ENCODE assay signal across 8 mouse cellular contexts in genomic region chr11:90029841-90030398, GRCm38 (mm10). TPM values are rescaled to one million over a fixed set of nuclear protein-coding genes. Genes with fewer than 3 reads are reported as not detected.
DNase-seq lines count a peak whose midpoint lies in the region; ATAC-seq and TF ChIP-seq lines count a peak whose summit lies in the region.

Gene Tmem100 (plus strand): TSS chr11:90030348.

- peak within 1 kb of the TSS; percentile 40 for H3K4me3 ChIP-seq in kidney, embryonic 14.5 days (ENCODE audit: low read length)
- peak within 1 kb of the TSS; percentile 32 for H3K4me3 ChIP-seq in embryonic fibroblast, embryonic 13.5 days (ENCODE audit: insufficient read depth, low read length)
- H3K4me3 ChIP-seq in hindbrain, embryonic 13.5 days = peak within 1 kb of the TSS; percentile 33
- peak within 1 kb of the TSS; percentile 19 for H3K4me3 ChIP-seq in liver, embryonic 16.5 days (ENCODE audit: low read depth, low read length)

- no peaks in the 10 kb centered on the region for H3K9me3 ChIP-seq in kidney, embryonic 14.5 days (ENCODE audit: control insufficient read depth, low read length)
- no peaks in the 10 kb centered on the region for H3K9me3 ChIP-seq in hindbrain, embryonic 13.5 days
- H3K9me3 ChIP-seq in liver, embryonic 16.5 days (replicated peaks; ENCODE audit: control insufficient read depth, low read length) = no peaks in the 10 kb centered on the region

- peak within 1 kb of the TSS; percentile 56 for H3K9ac ChIP-seq in kidney, embryonic 14.5 days (ENCODE audit: low read depth, low read length)
- H3K9ac ChIP-seq in hindbrain, embryonic 13.5 days = peak within 1 kb of the TSS; percentile 51; the same call in 1 of the 2 replicates
- no peak within 1 kb of the TSS for H3K9ac ChIP-seq in liver, embryonic 16.5 days (ENCODE audit: low read depth, low read length)

- H3K27ac ChIP-seq in kidney, embryonic 14.5 days (ENCODE audit: low read depth, low read length) = no peak within 1 kb of the TSS
- peak within 1 kb of the TSS; percentile 44 for H3K27ac ChIP-seq in embryonic fibroblast, embryonic 13.5 days (ENCODE audit: insufficient read depth, low read length)
- no peak within 1 kb of the TSS for H3K27ac ChIP-seq in hindbrain, embryonic 13.5 days
- H3K27ac ChIP-seq in liver, embryonic 16.5 days (ENCODE audit: low read length) = no peak within 1 kb of the TSS

- DNase-seq in kidney, adult 11 months = no peak
- no peak for DNase-seq in right cerebral cortex, postnatal 4 days
- DNase-seq in ovary, postnatal 10 days (ENCODE audit: low spot score) = no peak
- DNase-seq in adrenal gland, postnatal 25 days = no peak

- H3K27me3 ChIP-seq in kidney, embryonic 14.5 days (ENCODE audit: control insufficient read depth, insufficient read depth, low read length) = no peaks in the 10 kb centered on the region
- H3K27me3 ChIP-seq in hindbrain, embryonic 13.5 days = peaks cover 20% of the 10 kb centered on the region
- H3K27me3 ChIP-seq in liver, embryonic 16.5 days (ENCODE audit: control insufficient read depth, insufficient read depth, low read depth, low read length) = peaks cover 16% of the 10 kb centered on the region

- H3K4me2 ChIP-seq in kidney, embryonic 14.5 days (replicated peaks; ENCODE audit: low read depth, low read length) = peak within 1 kb of the TSS; percentile 54
- peak within 1 kb of the TSS; percentile 54 for H3K4me2 ChIP-seq in hindbrain, embryonic 13.5 days
- H3K4me2 ChIP-seq in liver, embryonic 16.5 days (ENCODE audit: low read depth, low read length) = peak within 1 kb of the TSS; percentile 44

- no peak for TF ChIP-seq CTCF in embryonic fibroblast, embryonic 13.5 days (IDR thresholded peaks at IDR 0.05; ENCODE audit: borderline replicate concordance, insufficient read depth, low read length)

- no peak for TF ChIP-seq POLR2A in embryonic fibroblast, embryonic 13.5 days (IDR thresholded peaks at IDR 0.05; ENCODE audit: low read depth, low read length)

- no peak for ATAC-seq in kidney, embryonic 14.5 days (ENCODE audit: low FRiP score, low TSS enrichment)
- no peak for ATAC-seq in hindbrain, embryonic 13.5 days (ENCODE audit: low FRiP score)
- no peak for ATAC-seq in liver, embryonic 16.5 days (ENCODE audit: low read depth)

- no peaks in the 10 kb centered on the region for H3K36me3 ChIP-seq in kidney, embryonic 14.5 days (ENCODE audit: control insufficient read depth, insufficient read depth, low read length)
- no peaks in the 10 kb centered on the region for H3K36me3 ChIP-seq in hindbrain, embryonic 13.5 days
- no peaks in the 10 kb centered on the region for H3K36me3 ChIP-seq in liver, embryonic 16.5 days (ENCODE audit: control insufficient read depth, insufficient read depth)

- H3K4me1 ChIP-seq in kidney, embryonic 14.5 days (ENCODE audit: control insufficient read depth, insufficient read depth, low read length) = peaks cover 23% of the 10 kb centered on the region
- peaks cover 29% of the 10 kb centered on the region for H3K4me1 ChIP-seq in embryonic fibroblast, embryonic 13.5 days (ENCODE audit: control insufficient read depth, insufficient read depth, low read length)
- H3K4me1 ChIP-seq in hindbrain, embryonic 13.5 days (replicated peaks) = peaks cover 40% of the 10 kb centered on the region
- no peaks in the 10 kb centered on the region; the same call in none of the 2 replicates for H3K4me1 ChIP-seq in liver, embryonic 16.5 days (ENCODE audit: control insufficient read depth, low read depth, low read length)

- WGBS in kidney, embryonic 14.5 days = 45% methylated on average over 13 of the region's 13 CpGs
- WGBS in hindbrain, embryonic 13.5 days = 51% methylated on average over 13 of the region's 13 CpGs
- WGBS in liver, embryonic 16.5 days (ENCODE audit: insufficient replicate concordance) = 36% methylated on average over 13 of the region's 13 CpGs

RNA-seq across cellular contexts. Expression of gene Tmem100, which starts in this region (rescaled TPM):
- 20.5 and 23.3 TPM in 2 replicates for polyA plus RNA-seq in kidney, embryonic 14.5 days (2014; fragmentation: Nextera tagmentation; extraction: Ambion mirVana)
- polyA plus RNA-seq in embryonic fibroblast, embryonic 13.5 days (2011; ENCODE audit: insufficient read length, low read depth, missing spikeins) = 1.7 and 6.4 TPM in 2 replicates
- polyA plus RNA-seq in hindbrain, embryonic 13.5 days (2015; fragmentation: Nextera tagmentation; extraction: Ambion mirVana) = 11.9 and 13.8 TPM in 2 replicates
- 0.45 and 0.55 TPM in 2 replicates for polyA plus RNA-seq in liver, embryonic 16.5 days (2015; fragmentation: Nextera tagmentation; extraction: Ambion mirVana)
- 2.0 and 2.8 TPM in 2 replicates for total RNA-seq in adrenal gland, postnatal 25 days (2021)
